Mouse (Mus musculus): ENCODE measurements around the gene Gprin2.

DNA sequence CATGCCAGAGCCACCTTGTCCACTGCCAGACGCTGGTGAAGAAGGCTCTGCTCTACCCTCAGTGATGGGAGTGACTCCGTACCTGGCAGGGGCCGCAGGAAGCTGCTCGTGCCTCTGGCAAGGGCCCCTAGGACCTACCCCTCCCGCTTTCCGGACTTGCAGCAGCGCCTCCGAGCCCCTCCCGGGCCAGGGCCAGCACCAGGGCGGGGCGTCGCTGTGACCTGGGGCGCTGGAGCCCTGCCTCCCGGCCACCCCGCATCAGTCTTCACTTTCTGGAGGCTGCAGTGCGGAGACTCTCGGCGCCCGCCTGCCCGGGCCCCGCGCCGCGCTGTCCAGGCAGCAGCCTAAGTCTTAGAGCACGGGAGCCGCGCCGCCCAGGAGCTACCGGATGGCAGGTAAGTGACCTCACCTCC is 18.3 kb upstream of the Gprin2 start:
- TF ChIP-seq POLR2A (IDR thresholded peaks at IDR 0.05; ENCODE audit: extremely low read depth, insufficient read depth, low read length): no peak
- no peak for TF ChIP-seq CTCF (IDR thresholded peaks at IDR 0.05; ENCODE audit: extremely low read depth, insufficient read depth, low read length)
